Mouse (Mus musculus) bone marrow macrophage, adult 2 months (primary cell): ENCODE data around the gene Gucy2c.

Experiments used
- CTCF ChIP-seq: IDR thresholded peaks from 2 replicates; pipeline ENCODE4 v1.5.1; 2012; ENCODE audit warnings: low read depth, mild to moderate bottlenecking, low read length, moderate library complexity
- POLR2A ChIP-seq: IDR thresholded peaks from 2 replicates; pipeline ENCODE4 v1.6.1; 2012; ENCODE audit warnings: mild to moderate bottlenecking, low read depth, low read length, borderline replicate concordance

DNA sequence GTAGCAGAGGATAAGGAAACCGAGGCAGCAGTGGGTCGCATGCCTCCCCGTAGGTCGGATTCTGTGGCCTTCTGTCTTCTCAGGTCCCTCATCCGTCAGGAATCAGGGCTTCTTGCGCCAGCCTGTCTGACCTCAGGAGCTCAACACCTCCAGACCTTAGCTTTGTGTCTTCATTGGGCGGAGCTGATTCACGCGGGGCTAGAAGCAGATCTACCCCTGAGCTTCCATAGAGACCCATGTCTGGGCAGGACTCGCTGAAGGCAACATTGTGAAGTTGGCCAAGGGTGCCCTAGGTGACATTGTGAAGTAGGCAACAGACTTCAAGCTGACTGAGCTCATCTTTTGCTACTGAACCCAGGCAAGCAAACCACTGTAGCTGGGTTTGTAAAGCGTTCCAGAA, 119.5 kb downstream of the Gucy2c start:
- no peak for TF ChIP-seq CTCF
- no peak for TF ChIP-seq POLR2A
